Mouse (Mus musculus) limb, embryonic 14.5 days (tissue): ENCODE measurements around the gene Vps33a. TPM values are rescaled to one million over a fixed set of nuclear protein-coding genes. Genes with fewer than 3 reads are reported as not detected.

ENCODE experiments used
- ATAC-seq: fragments of 200-750 bp; cut with Nextera tagmentation; 2 replicates; pipeline ENCODE4 v1.8.0; 2017; ENCODE audit warnings: low read depth, moderate number of reproducible peaks, moderate TSS enrichment; ENCODE audit not compliant: low FRiP score
- DNase-seq: peaks from one replicate; pipeline ENCODE4 v3.0.0-alpha.2; 2015; ENCODE audit warnings: low spot score
- H3K27ac ChIP-seq: fragments of 300-500 bp; sonication (generic); replicated peaks from 2 replicates; pipeline ENCODE4 v1.5.1; 2014; ENCODE audit warnings: low read depth, mild to moderate bottlenecking, low read length, moderate library complexity, mixed read lengths
- H3K27me3 ChIP-seq: fragments of 300-500 bp; sonication (generic); 2 replicates; pipeline ENCODE4 v1.6.1; 2014; ENCODE audit warnings: low read length, mixed read lengths; ENCODE audit not compliant: control insufficient read depth, insufficient read depth
- H3K36me3 ChIP-seq: fragments of 300-500 bp; sonication (generic); 2 replicates; pipeline ENCODE4 v1.6.1; 2014; ENCODE audit warnings: mild to moderate bottlenecking, low read length, moderate library complexity, mixed read lengths; ENCODE audit not compliant: control insufficient read depth, insufficient read depth
- H3K4me1 ChIP-seq: fragments of 300-500 bp; sonication (generic); 2 replicates; pipeline ENCODE4 v1.6.1; 2014; ENCODE audit warnings: antibody characterized with exemption, low read length, mixed read lengths; ENCODE audit not compliant: control insufficient read depth, insufficient read depth
- H3K4me2 ChIP-seq: fragments of 300-500 bp; sonication (generic); replicated peaks from 2 replicates; pipeline ENCODE4 v1.6.1; 2014; ENCODE audit warnings: low read depth, mild to moderate bottlenecking, low read length, moderate library complexity; ENCODE audit not compliant: severe bottlenecking
- H3K4me3 ChIP-seq: fragments of 300-500 bp; sonication (generic); replicated peaks from 2 replicates; pipeline ENCODE4 v1.5.1; 2014; ENCODE audit warnings: low read length
- H3K9ac ChIP-seq: fragments of 300-500 bp; sonication (generic); 2 replicates; pipeline ENCODE4 v1.6.1; 2014; ENCODE audit warnings: mild to moderate bottlenecking, low read depth, low read length, moderate library complexity; ENCODE audit not compliant: severe bottlenecking
- H3K9me3 ChIP-seq: fragments of 300-500 bp; sonication (generic); 2 replicates; pipeline ENCODE4 v1.6.1; 2016; ENCODE audit warnings: low read length; ENCODE audit not compliant: control insufficient read depth
- POLR2A ChIP-seq: fragments of 200-500 bp; IDR thresholded peaks from 2 replicates; pipeline ENCODE4 v1.8.0; 2012; ENCODE audit warnings: inconsistent platforms, mild to moderate bottlenecking, moderate library complexity, borderline replicate concordance; ENCODE audit not compliant: insufficient read depth, insufficient read length; ENCODE audit errors: extremely low read depth
- WGBS: fragments of 180-500 bp; shearing (Covaris S2); extraction: QIAGEN DNeasy Blood & Tissue Kit; methylation state at CpG from one replicate; pipeline ENCODE4 v1.1.7; 2014; 5-methylcytosine and 5-hydroxymethylcytosine counted together
- polyA plus RNA-seq, 2 experiments: library from polyadenylated mRNA; depleted of rRNA in 1 of 2; stranded (reverse) in 1 of 2; unstranded in 1 of 2; fragments of >200 nt; fragmentation: Nextera tagmentation in 1 of 2; extraction: Ambion mirVana in 1 of 2; gene quantifications; 2 replicates each; pipeline versions ENCODE4 v1.2.1 to v1.2.3; 2012 to 2014

The Vps33a gene
- polyA plus RNA-seq, 2 experiments = 22.3 to 31.0 TPM

DNA sequence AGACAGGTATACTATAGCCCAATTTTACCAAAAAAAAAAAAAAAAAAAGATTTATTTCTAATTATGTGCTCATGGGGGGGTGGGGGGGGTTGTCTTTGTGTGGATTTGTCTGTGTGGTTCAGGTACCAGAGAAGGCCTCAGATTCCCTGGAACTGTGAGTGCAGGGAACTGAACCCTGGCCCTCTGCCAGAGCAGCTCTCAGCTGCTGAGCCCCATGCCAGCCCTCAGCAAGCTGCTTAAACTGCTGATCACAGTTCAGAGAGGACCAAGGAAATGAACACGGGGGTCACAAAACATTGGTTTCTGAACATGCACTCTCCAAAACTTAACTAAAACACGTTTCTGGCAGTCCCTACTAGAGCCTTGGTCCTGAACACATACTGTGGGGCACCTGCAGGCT lies 16.4 kb downstream of the Vps33a start:
- DNase-seq (no peak), ATAC-seq (no peak)
- no peak overlapping the region for H3K4me3 ChIP-seq
- H3K9me3 ChIP-seq = no peaks in the 10 kb centered on the region
- 82% methylated on average over 2 of the region's 2 CpGs for WGBS
- no peak for TF ChIP-seq POLR2A
- no peak overlapping the region for H3K9ac ChIP-seq
- H3K4me2 ChIP-seq = no peak overlapping the region
- H3K4me1 ChIP-seq = no peaks in the 10 kb centered on the region
- no peak overlapping the region for H3K27ac ChIP-seq
- H3K36me3 ChIP-seq = peaks cover 47% of the 10 kb centered on the region
- H3K27me3 ChIP-seq = no peaks in the 10 kb centered on the region

DNA sequence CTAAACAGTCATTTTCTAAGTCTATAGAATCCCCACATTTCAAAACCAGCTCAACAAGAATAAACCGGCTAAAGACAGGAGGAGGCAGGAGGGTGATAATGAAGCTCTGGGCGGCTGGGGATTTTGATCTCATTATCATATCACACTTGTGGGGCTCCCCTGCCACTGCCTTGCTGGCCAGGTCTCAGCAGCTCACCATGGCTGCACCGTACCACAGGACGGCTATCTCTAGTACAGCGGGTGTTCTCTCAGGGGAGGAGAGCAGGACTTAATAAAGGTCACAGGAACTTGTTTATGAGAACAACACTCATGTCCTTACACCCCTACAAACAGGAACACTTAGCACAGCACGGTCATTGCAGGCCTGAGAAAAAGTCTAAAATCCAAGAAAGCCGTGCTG lies 17.1 kb downstream of the Vps33a start:
- ATAC-seq (no peak), DNase-seq (no peak)
- H3K27me3 ChIP-seq = no peaks in the 10 kb centered on the region
- no peak overlapping the region for H3K9ac ChIP-seq
- H3K4me3 ChIP-seq = no peak overlapping the region
- WGBS = 91% methylated on average over 7 of the region's 7 CpGs
- no peak for TF ChIP-seq POLR2A
- H3K9me3 ChIP-seq = no peaks in the 10 kb centered on the region
- H3K27ac ChIP-seq = no peak overlapping the region
- peaks cover 42% of the 10 kb centered on the region for H3K36me3 ChIP-seq
- H3K4me1 ChIP-seq = no peaks in the 10 kb centered on the region
- no peak overlapping the region for H3K4me2 ChIP-seq

GRCm38 (mm10) chr5:123533801-123534200 lies 39.0 kb downstream of the Vps33a start:
- Histone ChIP-seq H3K4me3 (no peak overlapping the region), H3K4me1 (no peaks in the 10 kb centered on the region), H3K27me3 (no peaks in the 10 kb centered on the region), H3K4me2 (no peak overlapping the region), H3K27ac (no peak overlapping the region), H3K9ac (no peak overlapping the region), H3K36me3 (peaks cover 75% of the 10 kb centered on the region), H3K9me3 (no peaks in the 10 kb centered on the region)
- 96% methylated on average over 10 of the region's 10 CpGs for WGBS
- ATAC-seq (no peak), DNase-seq (no peak)
- TF ChIP-seq POLR2A = no peak

DNA sequence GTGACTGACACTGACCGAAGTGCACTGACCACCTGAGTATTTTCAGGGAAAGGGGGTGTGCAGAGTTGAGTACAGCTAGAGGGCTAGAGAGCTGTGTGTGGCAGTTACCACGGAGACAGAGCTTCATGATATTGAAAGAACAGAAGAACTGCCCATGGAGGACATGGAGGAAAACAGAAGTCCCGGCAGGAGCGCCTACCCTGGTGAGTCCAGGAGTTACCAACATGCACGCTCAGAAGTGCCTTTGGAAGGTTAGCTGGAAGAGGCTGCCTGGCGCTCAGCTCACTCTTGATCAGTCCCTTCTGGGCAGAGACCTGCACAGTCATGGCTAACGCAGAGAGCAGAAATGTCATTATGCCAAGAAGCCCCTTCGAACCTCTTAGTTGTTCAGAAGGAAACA lies 42.8 kb downstream of the Vps33a start:
- DNase-seq (no peak), ATAC-seq (no peak)
- 89% methylated on average over 8 of the region's 8 CpGs for WGBS
- Histone ChIP-seq H3K9me3 (no peaks in the 10 kb centered on the region), H3K4me1 (no peaks in the 10 kb centered on the region), H3K27me3 (no peaks in the 10 kb centered on the region), H3K9ac (no peak overlapping the region), H3K4me2 (no peak overlapping the region), H3K36me3 (peaks cover 71% of the 10 kb centered on the region), H3K27ac (no peak overlapping the region), H3K4me3 (no peak overlapping the region)
- TF ChIP-seq POLR2A = no peak

DNA sequence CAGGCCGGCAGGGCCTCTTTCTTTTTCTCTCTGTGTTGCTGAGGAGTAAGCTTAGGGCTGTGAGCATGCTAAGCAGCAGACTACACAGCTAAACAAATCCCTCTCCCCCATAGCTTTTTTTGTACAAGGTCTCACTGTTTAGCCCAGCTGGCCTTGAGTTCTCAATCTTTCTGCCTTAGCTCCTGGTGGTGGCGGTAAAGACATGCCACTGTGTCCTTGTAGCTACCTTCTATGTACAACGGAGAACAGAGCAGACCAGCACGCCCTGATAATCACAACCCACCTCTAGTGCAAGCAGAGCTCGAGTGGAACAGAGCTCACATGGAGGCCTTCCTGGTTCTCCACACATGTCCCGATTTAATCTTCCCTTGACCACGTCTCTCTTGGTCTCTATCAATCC lies 44.2 kb downstream of the Vps33a start:
- Histone ChIP-seq H3K36me3 (peaks cover 57% of the 10 kb centered on the region), H3K4me1 (peaks cover 5% of the 10 kb centered on the region), H3K4me3 (no peak overlapping the region), H3K27ac (no peak overlapping the region), H3K27me3 (no peaks in the 10 kb centered on the region), H3K9me3 (no peaks in the 10 kb centered on the region), H3K4me2 (no peak overlapping the region), H3K9ac (no peak overlapping the region)
- WGBS = 78% methylated on average over 7 of the region's 7 CpGs
- no peak for TF ChIP-seq POLR2A
- ATAC-seq = no peak
- DNase-seq = no peak

DNA sequence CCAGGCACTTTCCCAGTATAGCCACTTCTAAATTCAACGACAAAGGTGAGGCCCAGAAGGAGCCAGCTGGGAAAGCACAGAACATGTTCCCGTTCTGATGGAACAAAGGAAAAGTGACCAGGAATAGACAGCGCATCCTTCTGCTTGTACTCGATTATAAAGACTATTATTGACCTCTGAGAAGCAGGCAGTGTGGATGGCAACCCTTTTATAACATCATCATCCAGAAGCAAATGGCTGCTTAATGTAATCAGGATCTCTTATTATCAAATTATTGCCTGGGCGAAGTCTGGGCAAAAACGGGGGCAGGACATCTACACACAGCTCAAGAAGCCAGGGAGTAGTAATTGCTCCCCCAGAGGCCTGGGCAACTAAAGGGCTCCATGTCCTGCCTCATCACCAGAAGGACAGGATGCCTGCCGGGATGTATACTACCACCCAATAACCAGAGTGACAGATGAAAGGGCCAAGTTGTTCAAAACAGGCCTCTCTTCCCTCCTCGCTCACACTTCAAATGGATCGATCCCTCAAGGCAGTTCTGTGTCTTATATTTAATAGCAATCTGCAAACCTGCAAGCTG lies 46.8 kb downstream of the Vps33a start:
- H3K27ac ChIP-seq = no peak overlapping the region
- H3K9ac ChIP-seq = no peak overlapping the region
- DNase-seq (no peak), ATAC-seq (no peak)
- WGBS = 89% methylated on average over 9 of the region's 9 CpGs
- H3K27me3 ChIP-seq = no peaks in the 10 kb centered on the region
- no peak for TF ChIP-seq POLR2A
- H3K4me3 ChIP-seq = no peak overlapping the region
- no peaks in the 10 kb centered on the region for H3K9me3 ChIP-seq
- H3K4me2 ChIP-seq = no peak overlapping the region
- peaks cover 20% of the 10 kb centered on the region for H3K4me1 ChIP-seq
- peaks cover 31% of the 10 kb centered on the region for H3K36me3 ChIP-seq
